Mouse (Mus musculus) testis, adult 2 months (tissue): ENCODE results near the gene Sirt3. TPM values are rescaled to one million over a fixed set of nuclear protein-coding genes. Genes with fewer than 3 reads are reported as not detected.
A peak's percentile ranks its signal among the peaks of the same experiment; 100 is the strongest.

ENCODE experiments used
- H3K27ac ChIP-seq: fragments of 200-500 bp; 2 replicates; pipeline ENCODE4 v1.5.1; 2012; ENCODE audit warnings: low read depth, low read length; ENCODE audit not compliant: control insufficient read depth, insufficient read depth
- H3K27me3 ChIP-seq: fragments of 200-500 bp; 2 replicates; pipeline ENCODE4 v1.6.1; 2012; ENCODE audit warnings: mild to moderate bottlenecking, low read length, moderate library complexity; ENCODE audit not compliant: control insufficient read depth, insufficient read depth
- H3K36me3 ChIP-seq: fragments of 200-500 bp; 2 replicates; pipeline ENCODE4 v1.6.1; 2012; ENCODE audit warnings: mild to moderate bottlenecking, low read length; ENCODE audit not compliant: control insufficient read depth, insufficient read depth
- H3K4me1 ChIP-seq: fragments of 200-500 bp; 2 replicates; pipeline ENCODE4 v1.6.1; 2012; ENCODE audit warnings: low read length; ENCODE audit not compliant: control insufficient read depth, insufficient read depth
- H3K4me3 ChIP-seq: fragments of 200-500 bp; 2 replicates; pipeline ENCODE4 v1.5.1; 2012; ENCODE audit warnings: low read depth, mild to moderate bottlenecking, low read length, moderate library complexity, mixed read lengths; ENCODE audit not compliant: control insufficient read depth
- CTCF ChIP-seq: fragments of 200-500 bp; IDR thresholded peaks from 2 replicates; pipeline ENCODE4 v1.5.1; 2012; ENCODE audit warnings: low read depth, mild to moderate bottlenecking, inconsistent platforms, low read length, moderate library complexity; ENCODE audit not compliant: control insufficient read depth, insufficient read depth, insufficient replicate concordance
- POLR2A ChIP-seq: fragments of 200-500 bp; IDR thresholded peaks from 2 replicates; pipeline ENCODE4 v1.6.1; 2012; ENCODE audit warnings: low read depth, mild to moderate bottlenecking, inconsistent platforms, low read length, moderate library complexity; ENCODE audit not compliant: control insufficient read depth
- polyA plus RNA-seq: library from polyadenylated mRNA; depleted of rRNA; stranded (reverse); fragments of >200 nt; gene quantifications from 2 replicates; pipeline ENCODE4 v1.2.3, GENCODE M21; 2012

The Sirt3 gene
- polyA plus RNA-seq, 1 experiment: 78.9 TPM

GRCm38 (mm10) chr7:140846676-140847075, 35.4 kb downstream of the Sirt3 start:
- no peaks in the 10 kb centered on the region for H3K27me3 ChIP-seq
- peak overlapping the region; percentile 74 for H3K4me3 ChIP-seq
- TF ChIP-seq CTCF (no peak), POLR2A (no peak)
- peaks cover 3% of the 10 kb centered on the region; the same call in 1 of the 2 replicates for H3K4me1 ChIP-seq
- no peak overlapping the region for H3K27ac ChIP-seq
- H3K36me3 ChIP-seq: no peaks in the 10 kb centered on the region

- H3K27me3 ChIP-seq: no peaks in the 10 kb centered on the region
- TF ChIP-seq POLR2A (no peak), CTCF (no peak)
- no peaks in the 10 kb centered on the region for H3K36me3 ChIP-seq
- H3K27ac ChIP-seq: no peak overlapping the region
- H3K4me1 ChIP-seq: peaks cover 3% of the 10 kb centered on the region; the same call in 1 of the 2 replicates
- H3K4me3 ChIP-seq: peak overlapping the region; percentile 74
Measured at GRCm38 (mm10) chr7:140845683-140846082, 36.4 kb downstream of the Sirt3 start.

GRCm38 (mm10) chr7:140844905-140845665, 37.0 kb downstream of the Sirt3 start, which contains the start of gene Scgb1c1:
Gene Scgb1c1, plus strand, starts transcription at chr7:140845547.
- peak within 1 kb of the TSS; percentile 74 for H3K4me3 ChIP-seq
- H3K4me1 ChIP-seq: peaks cover 3% of the 10 kb centered on the region; the same call in 1 of the 2 replicates
- no peaks in the 10 kb centered on the region for H3K36me3 ChIP-seq
- H3K27ac ChIP-seq: no peak within 1 kb of the TSS
- H3K27me3 ChIP-seq: no peaks in the 10 kb centered on the region
- TF ChIP-seq POLR2A (no peak), CTCF (peak; percentile 68; the same call in 1 of the 2 replicates)

- peaks cover 3% of the 10 kb centered on the region; the same call in 1 of the 2 replicates for H3K4me1 ChIP-seq
- no peak overlapping the region for H3K27ac ChIP-seq
- TF ChIP-seq POLR2A (no peak), CTCF (no peak)
- H3K4me3 ChIP-seq: no peak overlapping the region
- no peaks in the 10 kb centered on the region for H3K27me3 ChIP-seq
- no peaks in the 10 kb centered on the region for H3K36me3 ChIP-seq
Measured at GRCm38 (mm10) chr7:140843806-140844205, 38.3 kb downstream of the Sirt3 start.

- H3K27ac ChIP-seq: no peak overlapping the region
- no peak overlapping the region for H3K4me3 ChIP-seq
- H3K36me3 ChIP-seq: no peaks in the 10 kb centered on the region
- H3K27me3 ChIP-seq: no peaks in the 10 kb centered on the region
- no peak for TF ChIP-seq POLR2A
- no peak for TF ChIP-seq CTCF
- peaks cover 3% of the 10 kb centered on the region; the same call in 1 of the 2 replicates for H3K4me1 ChIP-seq
Measured at GRCm38 (mm10) chr7:140840750-140841735, 41.1 kb downstream of the Sirt3 start.

- no peak for TF ChIP-seq POLR2A
- TF ChIP-seq CTCF: no peak
- H3K27me3 ChIP-seq: no peaks in the 10 kb centered on the region
- no peak overlapping the region for H3K27ac ChIP-seq
- no peak overlapping the region for H3K4me3 ChIP-seq
- H3K36me3 ChIP-seq: no peaks in the 10 kb centered on the region
- H3K4me1 ChIP-seq: peaks cover 3% of the 10 kb centered on the region; the same call in 1 of the 2 replicates
Measured at GRCm38 (mm10) chr7:140839556-140839955, 42.6 kb downstream of the Sirt3 start.

- no peak for TF ChIP-seq POLR2A
- TF ChIP-seq CTCF: no peak
- Histone ChIP-seq H3K4me1 (no peaks in the 10 kb centered on the region; the same call in 1 of the 2 replicates), H3K27ac (no peak overlapping the region), H3K4me3 (no peak overlapping the region), H3K36me3 (no peaks in the 10 kb centered on the region), H3K27me3 (no peaks in the 10 kb centered on the region)
Measured at GRCm38 (mm10) chr7:140836243-140837115, 45.6 kb downstream of the Sirt3 start.
